ENCODE assay signal across 18 mouse cellular contexts in the genomic region with DNA sequence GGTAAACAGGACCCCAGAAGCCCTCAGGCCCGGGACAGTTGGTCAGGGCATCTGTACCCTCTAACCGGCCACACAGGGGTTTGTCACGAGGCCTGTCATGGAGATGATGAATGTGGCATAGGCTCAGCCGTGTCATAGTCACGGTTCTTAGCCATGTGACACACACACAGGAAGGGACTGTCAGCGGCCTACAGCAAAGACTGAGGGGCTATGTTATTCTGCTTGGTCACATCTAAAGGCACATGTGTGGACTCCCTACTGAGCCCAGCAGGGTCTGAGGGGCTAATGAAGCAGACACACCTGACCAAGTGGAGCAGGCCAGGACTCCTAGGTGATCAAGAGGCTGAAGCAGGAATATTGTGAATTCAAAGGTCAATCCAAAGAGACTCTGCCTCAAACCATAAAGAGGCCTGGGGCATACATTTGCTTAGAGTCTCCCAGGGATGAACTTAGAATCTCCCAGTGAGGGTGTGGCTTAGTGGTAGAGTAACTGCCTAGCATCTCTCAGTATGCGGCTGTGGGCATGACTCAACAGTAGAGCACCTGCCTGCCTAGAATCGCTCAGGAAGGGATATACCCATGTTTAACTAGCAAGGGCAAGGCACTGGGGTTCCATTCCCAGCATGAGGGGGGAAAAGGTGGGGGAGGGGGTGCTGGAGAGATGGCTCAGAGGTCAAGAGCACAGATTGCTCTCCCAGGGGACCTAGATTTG. TPM values are rescaled to one million over a fixed set of nuclear protein-coding genes. Genes with fewer than 3 reads are reported as not detected.
DNase-seq lines count a peak whose midpoint lies in the region; ATAC-seq and TF ChIP-seq lines count a peak whose summit lies in the region.
"Had no signal": no experiment of that assay in that cellular context is flagged by ENCODE, and none has a peak within 500 bp of the region (broad histone marks: within the 10 kb centered on the region; RNA-seq: fewer than 3 reads in every experiment).

No protein-coding gene starts in this region.

- no peak overlapping the region for H3K4me3 ChIP-seq in spleen, adult 2 months (ENCODE audit: extremely low read depth, insufficient read depth, insufficient read length)
- no peak overlapping the region for H3K4me3 ChIP-seq in hindbrain, embryonic 13.5 days
- H3K4me3 ChIP-seq: limb, embryonic 13.5 days; midbrain, embryonic 15.5 days had no signal

- no peak for TF ChIP-seq CTCF in spleen, adult 2 months (IDR thresholded peaks at IDR 0.05; ENCODE audit: extremely low read depth, insufficient read depth, insufficient read length, insufficient replicate concordance)

- peaks cover 29% of the 10 kb centered on the region; the same call in 1 of the 2 replicates for H3K4me1 ChIP-seq in spleen, adult 2 months (ENCODE audit: control insufficient read depth, insufficient read depth, insufficient read length)
- peaks cover 10% of the 10 kb centered on the region for H3K4me1 ChIP-seq in hindbrain, embryonic 13.5 days (replicated peaks)
- H3K4me1 ChIP-seq: limb, embryonic 13.5 days; midbrain, embryonic 15.5 days had no signal

- H3K36me3 ChIP-seq in spleen, adult 2 months (ENCODE audit: control insufficient read depth, insufficient read depth, low read length): no peaks in the 10 kb centered on the region
- peaks cover 27% of the 10 kb centered on the region for H3K36me3 ChIP-seq in hindbrain, embryonic 13.5 days
- peaks cover 3% of the 10 kb centered on the region for H3K36me3 ChIP-seq in splenic B cell, adult 2 months (ENCODE audit: control insufficient read depth, insufficient read depth, low read length, poor library complexity, severe bottlenecking)
- H3K36me3 ChIP-seq: midbrain, embryonic 15.5 days had no signal

- no peaks in the 10 kb centered on the region for H3K9me3 ChIP-seq in hindbrain, embryonic 13.5 days
- H3K9me3 ChIP-seq: limb, embryonic 13.5 days; midbrain, embryonic 15.5 days had no signal

- WGBS in spleen, adult 2 months: 15% methylated on average over 8 of the region's 8 CpGs
- WGBS in hindbrain, embryonic 13.5 days: 41% methylated on average over 8 of the region's 8 CpGs

- DNase-seq in frontal cortex, postnatal 10 days (ENCODE audit: low spot score in 2 of 2): no peak
- DNase-seq in spleen, adult 2 months (ENCODE audit: low read depth in 1 of 2, low spot score in 2 of 2): peak in 1 of 2 experiments; percentile 29
- no peak for DNase-seq in spleen, postnatal 10 days (ENCODE audit: low spot score in 2 of 2)
- peak; percentile 73 for DNase-seq in splenic B cell, adult 2 months (ENCODE audit: low read depth, low spot score)
- DNase-seq: adrenal gland, postnatal 10 days; cerebellum, adult 11 months; embryo, embryonic 11 days; kidney, postnatal 14 days; layer of hippocampus, postnatal 36 days; lung, embryonic 14.5 days; right cerebral cortex, postnatal 25 days had no signal

- ATAC-seq in frontal cortex, adult (ENCODE audit: low TSS enrichment): peak; percentile 33; the same call in 1 of the 2 replicates
- no peak for ATAC-seq in hindbrain, embryonic 13.5 days (ENCODE audit: low FRiP score)
- ATAC-seq in monocyte, adult 5-6 weeks (replicated peaks; ENCODE audit: insufficient number of reproducible peaks, low FRiP score, low TSS enrichment, poor library complexity, severe bottlenecking): no peak
- no peak for ATAC-seq in activated CD4-positive, CD25-positive, alpha-beta regulatory T cell, adult 4 months
- ATAC-seq: midbrain, embryonic 15.5 days had no signal

- no peak for TF ChIP-seq POLR2A in spleen, adult 2 months (IDR thresholded peaks at IDR 0.05; ENCODE audit: low read depth, low read length)

- no peak overlapping the region for H3K9ac ChIP-seq in hindbrain, embryonic 13.5 days
- H3K9ac ChIP-seq: limb, embryonic 13.5 days; lung, embryonic 14.5 days; midbrain, embryonic 15.5 days had no signal

- no peak overlapping the region for H3K4me2 ChIP-seq in hindbrain, embryonic 13.5 days
- H3K4me2 ChIP-seq: limb, embryonic 13.5 days; lung, embryonic 14.5 days; midbrain, embryonic 15.5 days had no signal

- no peaks in the 10 kb centered on the region for H3K27me3 ChIP-seq in spleen, adult 2 months (ENCODE audit: control insufficient read depth, insufficient read depth, low read length)
- H3K27me3 ChIP-seq in hindbrain, embryonic 13.5 days: no peaks in the 10 kb centered on the region
- no peaks in the 10 kb centered on the region for H3K27me3 ChIP-seq in splenic B cell, adult 2 months (ENCODE audit: control insufficient read depth, insufficient read depth, low read length, poor library complexity, severe bottlenecking)
- H3K27me3 ChIP-seq: limb, embryonic 13.5 days; midbrain, embryonic 15.5 days had no signal

- H3K27ac ChIP-seq in spleen, adult 2 months (ENCODE audit: insufficient read depth, low read length): peak overlapping the region; percentile 55
- peak overlapping the region; percentile 64 for H3K27ac ChIP-seq in hindbrain, embryonic 13.5 days
- H3K27ac ChIP-seq: limb, embryonic 13.5 days; midbrain, embryonic 15.5 days had no signal

RNA-seq across cellular contexts. Expression of gene Lat2, which starts 2.9 kb away (rescaled TPM):
- 52.2 and 52.4 TPM in 2 replicates for polyA plus RNA-seq in spleen, adult 2 months (2012; rRNA removed)
- 5.7 and 6.0 TPM in 2 replicates for polyA plus RNA-seq in hindbrain, embryonic 13.5 days (2015; fragmentation: Nextera tagmentation; extraction: Ambion mirVana)
- total RNA-seq in monocyte, adult 5-6 weeks (2017): 191 to 217 TPM (median 196 TPM) in 3 replicates
- 1 to 10 TPM; 3.8 to 5.4 TPM for polyA plus RNA-seq in activated CD4-positive, CD25-positive, alpha-beta regulatory T cell, adult 4 months (2017; shearing (Covaris generic))

RNA-seq across cellular contexts. Expression of gene Eif4h, which starts 27.3 kb away (rescaled TPM):
- polyA plus RNA-seq in spleen, adult 2 months (2012; rRNA removed): 125 and 143 TPM in 2 replicates
- polyA plus RNA-seq in hindbrain, embryonic 13.5 days (2015; fragmentation: Nextera tagmentation; extraction: Ambion mirVana): 336 and 347 TPM in 2 replicates
- total RNA-seq in monocyte, adult 5-6 weeks (2017): 260 to 269 TPM (median 265 TPM) in 3 replicates
- 100 to 1,000 TPM; 112 to 143 TPM for polyA plus RNA-seq in activated CD4-positive, CD25-positive, alpha-beta regulatory T cell, adult 4 months (2017; shearing (Covaris generic))

RNA-seq across cellular contexts. Expression of gene Rfc2, which starts 30.8 kb away (rescaled TPM):
- 82.8 and 86.9 TPM in 2 replicates for polyA plus RNA-seq in spleen, adult 2 months (2012; rRNA removed)
- 192 and 194 TPM in 2 replicates for polyA plus RNA-seq in hindbrain, embryonic 13.5 days (2015; fragmentation: Nextera tagmentation; extraction: Ambion mirVana)
- total RNA-seq in monocyte, adult 5-6 weeks (2017): 50.7 to 69.7 TPM (median 58.7 TPM) in 3 replicates
- polyA plus RNA-seq in activated CD4-positive, CD25-positive, alpha-beta regulatory T cell, adult 4 months (2017; shearing (Covaris generic)): 100 to 1,000 TPM; 129 to 149 TPM

RNA-seq across cellular contexts. Expression of gene Syna, which starts 52.0 kb away (rescaled TPM):
- polyA plus RNA-seq in spleen, adult 2 months (2012; rRNA removed): 0.06 TPM in 1 of 2 replicates, not detected in the other
- polyA plus RNA-seq in hindbrain, embryonic 13.5 days (2015; fragmentation: Nextera tagmentation; extraction: Ambion mirVana): 0.42 and 0.43 TPM in 2 replicates
- not detected in 3 replicates for total RNA-seq in monocyte, adult 5-6 weeks (2017)
- polyA plus RNA-seq in activated CD4-positive, CD25-positive, alpha-beta regulatory T cell, adult 4 months (2017; shearing (Covaris generic)): under 1 TPM in 1 of 2 experiments, not detected in 1; 0.43 TPM
- total RNA-seq: adrenal gland, postnatal 10 days; heart, adult 8-10 months had no signal
- polyA plus RNA-seq: lung, embryonic 14.5 days had no signal

RNA-seq across cellular contexts. Expression of gene Clip2, which starts 59.7 kb away (rescaled TPM):
- polyA plus RNA-seq in spleen, adult 2 months (2012; rRNA removed): 10.1 and 10.7 TPM in 2 replicates
- 14.4 and 15.1 TPM in 2 replicates for polyA plus RNA-seq in hindbrain, embryonic 13.5 days (2015; fragmentation: Nextera tagmentation; extraction: Ambion mirVana)
- total RNA-seq in monocyte, adult 5-6 weeks (2017): 18.2 to 30.1 TPM (median 20.4 TPM) in 3 replicates
- polyA plus RNA-seq in activated CD4-positive, CD25-positive, alpha-beta regulatory T cell, adult 4 months (2017; shearing (Covaris generic)): 1 to 10 TPM in 1 of 2 experiments, under 1 TPM in 1; 0.30 to 1.1 TPM
